Mouse (Mus musculus) midbrain, embryonic 14.5 days (tissue): ENCODE data around the gene Ptdss2. TPM values are rescaled to one million over a fixed set of nuclear protein-coding genes. Genes with fewer than 3 reads are reported as not detected.

Experiments
- ATAC-seq: fragments of 200-750 bp; cut with Nextera tagmentation; 2 replicates; pipeline ENCODE4 v1.8.0; 2017; ENCODE audit warnings: moderate number of reproducible peaks, moderate library complexity; ENCODE audit not compliant: low FRiP score, low TSS enrichment
- DNase-seq: peaks from one replicate; pipeline ENCODE4 v3.0.0-alpha.2; 2015
- H3K27ac ChIP-seq: fragments of 300-500 bp; sonication (generic); replicated peaks from 2 replicates; pipeline ENCODE4 v1.5.1; 2014; ENCODE audit warnings: mild to moderate bottlenecking, low read depth, low read length, moderate library complexity
- H3K27me3 ChIP-seq: fragments of 300-500 bp; sonication (generic); 2 replicates; pipeline ENCODE4 v1.6.1; 2014; ENCODE audit warnings: low read length, control low read depth, mixed read lengths; ENCODE audit not compliant: control insufficient read depth, insufficient read depth
- H3K36me3 ChIP-seq: fragments of 300-500 bp; sonication (generic); 2 replicates; pipeline ENCODE4 v1.6.1; 2014; ENCODE audit warnings: low read length, control low read depth; ENCODE audit not compliant: control insufficient read depth, insufficient read depth
- H3K4me1 ChIP-seq: fragments of 300-500 bp; sonication (generic); 2 replicates; pipeline ENCODE4 v1.6.1; 2014; ENCODE audit warnings: mild to moderate bottlenecking, antibody characterized with exemption, low read length, control low read depth; ENCODE audit not compliant: control insufficient read depth, insufficient read depth
- H3K4me2 ChIP-seq: fragments of 300-500 bp; sonication (generic); 2 replicates; pipeline ENCODE4 v1.6.1; 2014; ENCODE audit warnings: mild to moderate bottlenecking, low read length, moderate library complexity
- H3K4me3 ChIP-seq: fragments of 300-500 bp; sonication (generic); replicated peaks from 2 replicates; pipeline ENCODE4 v1.5.1; 2014; ENCODE audit warnings: low read depth, low read length
- H3K9ac ChIP-seq: fragments of 300-500 bp; sonication (generic); replicated peaks from 2 replicates; pipeline ENCODE4 v1.6.1; 2014; ENCODE audit warnings: mild to moderate bottlenecking, low read length, moderate library complexity
- H3K9me3 ChIP-seq: fragments of 300-500 bp; sonication (generic); 2 replicates; pipeline ENCODE4 v1.6.1; 2016; ENCODE audit warnings: low read length, control low read depth, mixed read lengths; ENCODE audit not compliant: control insufficient read depth
- WGBS: fragments of 180-500 bp; shearing (Covaris S2); extraction: QIAGEN DNeasy Blood & Tissue Kit; methylation state at CpG from one replicate; pipeline ENCODE4 v1.1.7; 2014; 5-methylcytosine and 5-hydroxymethylcytosine counted together
- polyA plus RNA-seq: library from polyadenylated mRNA; unstranded; fragments of >200 nt; fragmentation: Nextera tagmentation; extraction: Ambion mirVana; gene quantifications from 2 replicates; pipeline ENCODE4 v1.2.1, GENCODE M21; 2014

The Ptdss2 gene
- polyA plus RNA-seq, 1 experiment from 2014 or later: 69.4 TPM

- H3K4me3 ChIP-seq: no peak overlapping the region
- H3K9me3 ChIP-seq: no peaks in the 10 kb centered on the region
- WGBS: 78% methylated on average over 3 of the region's 3 CpGs
- no peaks in the 10 kb centered on the region for H3K27me3 ChIP-seq
- no peak overlapping the region for H3K9ac ChIP-seq
- DNase-seq (no peak), ATAC-seq (no peak)
- H3K27ac ChIP-seq: no peak overlapping the region
- H3K36me3 ChIP-seq: no peaks in the 10 kb centered on the region
- H3K4me2 ChIP-seq: no peak overlapping the region
- H3K4me1 ChIP-seq: no peaks in the 10 kb centered on the region
Observed at GRCm38 (mm10) chr7:141204546-141204945, 82.4 kb downstream of the Ptdss2 start.

DNA sequence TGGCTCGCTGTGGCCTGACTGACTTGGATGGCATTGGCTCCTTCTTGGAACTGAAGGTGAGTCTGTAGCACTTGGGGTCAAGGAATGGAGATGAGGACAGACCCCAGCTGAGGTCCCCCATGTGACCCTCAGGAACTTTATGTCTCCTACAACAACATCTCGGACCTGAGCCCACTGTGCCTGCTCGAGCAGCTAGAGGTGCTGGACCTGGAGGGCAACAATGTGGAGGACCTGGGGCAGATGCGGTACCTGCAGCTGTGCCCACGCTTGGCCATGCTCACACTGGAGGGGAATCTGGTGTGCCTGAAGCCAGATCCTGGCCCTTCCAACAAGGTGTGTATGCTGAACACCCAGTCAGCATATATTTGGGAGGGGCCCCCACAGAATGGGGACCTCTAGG, 83.3 kb downstream of the Ptdss2 start:
- no peak overlapping the region for H3K9ac ChIP-seq
- ATAC-seq: no peak
- no peaks in the 10 kb centered on the region for H3K4me1 ChIP-seq
- no peaks in the 10 kb centered on the region for H3K9me3 ChIP-seq
- no peaks in the 10 kb centered on the region for H3K36me3 ChIP-seq
- no peak overlapping the region for H3K4me2 ChIP-seq
- DNase-seq: no peak
- H3K4me3 ChIP-seq: no peak overlapping the region
- no peak overlapping the region for H3K27ac ChIP-seq
- 84% methylated on average over 5 of the region's 5 CpGs for WGBS
- no peaks in the 10 kb centered on the region for H3K27me3 ChIP-seq

GRCm38 (mm10) chr7:141206182-141206937, 84.2 kb downstream of the Ptdss2 start:
- Histone ChIP-seq H3K4me2 (no peak overlapping the region), H3K4me1 (no peaks in the 10 kb centered on the region), H3K9me3 (no peaks in the 10 kb centered on the region), H3K9ac (no peak overlapping the region), H3K27me3 (no peaks in the 10 kb centered on the region), H3K27ac (no peak overlapping the region), H3K36me3 (no peaks in the 10 kb centered on the region), H3K4me3 (no peak overlapping the region)
- DNase-seq (no peak), ATAC-seq (no peak)
- WGBS: 95% methylated on average over 18 of the region's 18 CpGs

Other genes starting within 250 kb of the Ptdss2 start
- gene Psmd13, start 240.4 kb upstream of the Ptdss2 start, polyA plus RNA-seq: 186 and 214 TPM in 2 replicates
- 33.4 and 40.0 TPM in 2 replicates for gene Sirt3, start 240.1 kb upstream of the Ptdss2 start, polyA plus RNA-seq
- gene Cox8b, start 221.9 kb upstream of the Ptdss2 start, polyA plus RNA-seq: not detected in 2 replicates
- gene Nlrp6, start 201.5 kb upstream of the Ptdss2 start, polyA plus RNA-seq: 0.32 and 0.89 TPM in 2 replicates
- 5.0 and 7.4 TPM in 2 replicates for gene Pgghg, start 181.0 kb upstream of the Ptdss2 start, polyA plus RNA-seq
- gene Ifitm5, start 172.1 kb upstream of the Ptdss2 start, polyA plus RNA-seq: 0.29 TPM in 1 of 2 replicates, not detected in the other
- gene Gm45717, start 166.4 kb upstream of the Ptdss2 start, polyA plus RNA-seq: not detected in 2 replicates
- 131 and 176 TPM in 2 replicates for gene Ifitm2, start 166.4 kb upstream of the Ptdss2 start, polyA plus RNA-seq
- gene Ifitm1, start 155.2 kb upstream of the Ptdss2 start, polyA plus RNA-seq: 3.0 and 11.5 TPM in 2 replicates
- gene Ifitm3, start 111.6 kb upstream of the Ptdss2 start, polyA plus RNA-seq: 18.8 and 66.5 TPM in 2 replicates
- 0.34 and 0.35 TPM in 2 replicates for gene Ifitm6, start 104.5 kb upstream of the Ptdss2 start, polyA plus RNA-seq
- not detected in 2 replicates for gene Gm17387, start 93.3 kb upstream of the Ptdss2 start, polyA plus RNA-seq
- 44.1 and 56.0 TPM in 2 replicates for gene B4galnt4, start 61.3 kb upstream of the Ptdss2 start, polyA plus RNA-seq
- gene Pkp3, start 44.2 kb upstream of the Ptdss2 start, polyA plus RNA-seq: not detected in 2 replicates
- gene Sigirr, start 21.8 kb upstream of the Ptdss2 start, polyA plus RNA-seq: 1.2 and 2.1 TPM in 2 replicates
- 0.14 and 0.18 TPM in 2 replicates for gene Ano9, start 4.6 kb upstream of the Ptdss2 start, polyA plus RNA-seq
- gene Rnh1, start 50.5 kb downstream of the Ptdss2 start, polyA plus RNA-seq: 39.3 and 39.7 TPM in 2 replicates
- 125 and 176 TPM in 2 replicates for gene Hras, start 71.6 kb downstream of the Ptdss2 start, polyA plus RNA-seq
- 9.0 and 9.8 TPM in 2 replicates for gene Lrrc56, start 71.8 kb downstream of the Ptdss2 start, polyA plus RNA-seq
- 0.88 and 1.1 TPM in 2 replicates for gene Lmntd2, start 91.7 kb downstream of the Ptdss2 start, polyA plus RNA-seq
- gene Rassf7, start 93.5 kb downstream of the Ptdss2 start, polyA plus RNA-seq: 25.9 and 27.2 TPM in 2 replicates
- 60.1 and 77.5 TPM in 2 replicates for gene Phrf1, start 106.4 kb downstream of the Ptdss2 start, polyA plus RNA-seq
- 1.1 and 9.2 TPM in 2 replicates for gene Irf7, start 144.1 kb downstream of the Ptdss2 start, polyA plus RNA-seq
- not detected in 2 replicates for gene Cdhr5, start 154.4 kb downstream of the Ptdss2 start, polyA plus RNA-seq
- 0.49 and 1.3 TPM in 2 replicates for gene Sct, start 156.8 kb downstream of the Ptdss2 start, polyA plus RNA-seq
- 0.53 and 0.54 TPM in 2 replicates for gene Drd4, start 169.6 kb downstream of the Ptdss2 start, polyA plus RNA-seq
- gene Deaf1, start 205.3 kb downstream of the Ptdss2 start, polyA plus RNA-seq: 180 and 207 TPM in 2 replicates
- 38.6 and 48.9 TPM in 2 replicates for gene Tmem80, start 205.4 kb downstream of the Ptdss2 start, polyA plus RNA-seq
- gene Eps8l2, start 216.5 kb downstream of the Ptdss2 start, polyA plus RNA-seq: 0.19 and 0.50 TPM in 2 replicates